Mouse (Mus musculus): ENCODE results near the gene Ttll8.

Ttll8 gene

DNA sequence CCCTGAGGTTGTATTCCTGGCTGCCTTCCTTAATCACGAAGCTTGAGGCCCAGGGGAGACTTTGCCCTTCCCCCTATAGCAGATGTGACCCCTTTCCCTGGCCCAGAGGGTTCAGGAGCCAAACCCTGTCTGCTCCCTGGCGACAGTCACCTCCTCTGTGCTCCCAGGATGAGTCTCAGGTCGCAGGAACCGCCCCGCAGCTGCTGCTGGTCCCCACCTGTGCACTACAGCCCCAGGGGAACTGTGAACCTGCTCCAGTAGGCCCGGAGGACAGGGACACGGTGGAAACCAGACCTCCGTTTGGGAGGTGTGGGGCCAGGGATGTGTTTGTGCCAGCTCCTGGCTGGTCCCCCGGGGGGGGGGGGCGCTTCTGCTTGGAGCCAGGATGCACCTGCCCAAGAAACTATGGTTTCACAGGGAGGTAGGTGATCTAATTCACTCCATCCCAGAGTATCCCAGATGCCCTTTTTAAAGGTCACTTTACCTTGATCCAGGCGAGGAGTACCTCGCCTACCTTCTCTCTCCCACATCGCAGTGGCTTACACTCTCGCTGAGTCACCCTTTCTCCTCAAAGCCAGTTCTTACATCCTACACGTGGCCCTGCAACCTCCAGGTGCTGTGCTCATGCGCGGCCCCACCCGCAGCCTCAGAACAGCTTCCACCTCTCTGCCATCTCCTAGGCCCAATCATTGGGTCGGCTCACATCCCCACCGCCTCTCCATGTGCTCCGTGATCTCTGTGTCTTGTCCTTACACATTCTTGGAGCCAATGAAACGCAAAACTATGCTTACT lies 72.8 kb downstream of the Ttll8 start:
- no peak for DNase-seq

DNA sequence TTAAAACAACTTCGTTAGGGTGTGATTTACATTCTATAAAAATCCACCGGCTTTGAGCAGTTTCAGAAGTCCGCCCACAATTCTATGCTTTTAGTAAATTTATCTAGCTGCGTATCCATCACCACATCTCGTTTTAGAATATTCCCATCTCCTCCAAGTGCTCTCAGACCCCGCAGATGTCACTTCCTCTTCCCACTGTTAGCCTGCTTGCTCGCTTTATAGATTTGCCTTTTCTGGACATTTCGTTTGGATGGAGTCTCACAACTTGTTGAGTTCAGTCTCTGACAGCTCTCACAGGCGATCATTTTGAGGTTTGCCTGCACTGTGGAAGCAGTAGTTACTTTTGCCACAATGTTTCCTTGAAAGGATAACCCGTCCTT lies 77.2 kb downstream of the Ttll8 start:
- no peak for DNase-seq

DNA sequence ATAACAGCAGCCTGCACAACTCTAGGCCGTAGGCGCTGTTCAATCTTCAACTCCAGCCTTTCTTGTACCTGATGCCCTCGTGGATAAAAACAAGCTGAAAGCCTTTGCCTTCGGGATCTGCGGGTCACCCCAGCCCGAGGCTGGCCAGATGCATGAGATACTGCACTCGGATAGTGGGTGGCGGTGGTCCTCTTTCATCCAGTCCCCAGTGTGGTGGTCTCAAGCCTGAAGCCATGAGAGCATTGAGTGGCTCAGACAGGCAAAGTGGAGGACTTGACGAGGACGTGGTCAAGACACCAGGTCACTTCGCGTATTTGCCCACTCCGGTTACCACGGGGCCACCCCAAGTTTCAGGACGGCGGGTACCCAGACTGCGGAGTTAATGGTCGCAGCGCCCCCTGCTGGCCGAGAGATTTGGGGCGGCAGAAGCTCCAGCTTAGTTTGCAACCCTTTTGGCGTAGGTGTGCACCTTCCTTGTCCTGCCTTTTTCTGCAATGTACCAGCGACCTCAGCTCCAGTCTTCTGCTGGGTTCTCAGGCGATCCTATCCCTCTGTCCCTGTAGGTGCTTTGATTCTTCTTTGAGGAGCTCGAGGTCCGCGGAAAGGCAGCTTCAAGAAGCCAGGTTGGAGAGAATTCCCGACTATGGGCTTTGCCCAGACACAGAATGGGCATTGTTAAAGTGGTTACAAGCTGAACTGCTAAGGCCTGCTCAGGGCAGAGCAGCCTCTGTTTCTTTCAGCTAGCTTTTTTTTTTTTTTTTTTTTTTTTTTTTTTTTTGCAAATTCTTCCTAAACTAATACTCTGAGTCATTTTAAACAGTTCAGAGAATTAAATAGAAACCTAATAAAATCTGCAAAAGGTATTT lies 77.8 kb downstream of the Ttll8 start:
- peak; percentile 47 to 49 for DNase-seq

DNA sequence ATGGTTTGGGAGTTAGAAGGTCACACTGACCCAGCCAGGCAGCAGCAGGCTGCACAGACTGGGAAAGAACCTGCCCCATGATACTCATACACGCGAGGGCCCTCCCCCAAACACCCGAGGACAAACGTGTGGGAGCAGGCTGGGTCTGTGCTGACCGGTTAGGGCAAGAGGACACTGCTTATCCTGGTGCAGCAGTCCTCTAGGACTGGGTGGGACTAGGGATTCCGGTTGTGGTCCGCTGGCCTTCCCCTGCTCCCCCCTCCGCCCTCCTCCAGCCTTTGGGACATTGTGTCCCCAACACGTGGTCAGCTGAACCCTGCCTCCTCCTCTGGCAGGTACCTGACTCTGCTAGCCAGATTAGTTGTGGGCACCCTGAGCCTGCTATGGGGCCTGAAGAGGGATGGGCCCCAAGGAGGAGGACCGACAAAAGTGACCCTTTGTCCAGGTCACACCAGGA lies 78.6 kb downstream of the Ttll8 start:
- DNase-seq, result no peak

DNA sequence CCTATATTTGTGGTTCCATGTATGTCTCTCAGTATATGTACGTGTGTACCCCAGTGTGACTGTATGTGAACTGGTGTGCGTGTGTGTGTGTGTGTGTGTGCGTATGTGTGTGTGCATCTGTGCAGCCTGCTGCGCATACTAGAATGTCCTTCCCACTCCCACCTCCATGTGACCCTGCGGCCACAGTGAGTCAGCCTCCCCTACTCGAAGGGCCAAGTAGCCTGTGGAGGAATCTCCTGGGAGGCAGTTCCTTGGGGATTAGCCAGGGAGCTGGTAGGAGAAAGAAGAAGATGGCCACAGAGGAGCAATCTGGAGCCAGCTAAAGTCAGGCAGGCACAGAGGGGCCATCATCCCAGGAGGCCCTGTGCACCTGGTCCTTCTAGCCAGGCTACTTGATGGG lies 79.7 kb downstream of the Ttll8 start:
- no peak for DNase-seq

DNA sequence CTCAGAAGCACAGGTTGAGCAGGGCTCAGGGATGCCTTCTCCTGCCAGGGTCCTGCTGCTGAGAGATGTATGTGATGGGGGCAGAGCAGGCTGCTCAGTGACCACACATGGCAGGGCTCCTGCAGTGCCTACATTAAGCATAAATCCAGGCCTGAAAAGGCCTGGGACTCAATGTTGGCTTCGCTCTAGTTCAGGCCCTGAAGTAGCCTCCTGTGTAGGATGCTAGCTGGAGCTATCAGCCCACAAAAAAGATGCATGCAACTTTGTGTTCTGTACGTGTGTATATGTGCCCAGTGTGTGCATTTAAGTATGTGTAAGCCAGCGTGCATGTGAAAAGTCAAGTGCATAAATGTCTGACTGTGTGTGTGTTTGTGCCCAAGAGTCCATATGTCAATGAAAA lies 80.2 kb downstream of the Ttll8 start:
- DNase-seq, result no peak

DNA sequence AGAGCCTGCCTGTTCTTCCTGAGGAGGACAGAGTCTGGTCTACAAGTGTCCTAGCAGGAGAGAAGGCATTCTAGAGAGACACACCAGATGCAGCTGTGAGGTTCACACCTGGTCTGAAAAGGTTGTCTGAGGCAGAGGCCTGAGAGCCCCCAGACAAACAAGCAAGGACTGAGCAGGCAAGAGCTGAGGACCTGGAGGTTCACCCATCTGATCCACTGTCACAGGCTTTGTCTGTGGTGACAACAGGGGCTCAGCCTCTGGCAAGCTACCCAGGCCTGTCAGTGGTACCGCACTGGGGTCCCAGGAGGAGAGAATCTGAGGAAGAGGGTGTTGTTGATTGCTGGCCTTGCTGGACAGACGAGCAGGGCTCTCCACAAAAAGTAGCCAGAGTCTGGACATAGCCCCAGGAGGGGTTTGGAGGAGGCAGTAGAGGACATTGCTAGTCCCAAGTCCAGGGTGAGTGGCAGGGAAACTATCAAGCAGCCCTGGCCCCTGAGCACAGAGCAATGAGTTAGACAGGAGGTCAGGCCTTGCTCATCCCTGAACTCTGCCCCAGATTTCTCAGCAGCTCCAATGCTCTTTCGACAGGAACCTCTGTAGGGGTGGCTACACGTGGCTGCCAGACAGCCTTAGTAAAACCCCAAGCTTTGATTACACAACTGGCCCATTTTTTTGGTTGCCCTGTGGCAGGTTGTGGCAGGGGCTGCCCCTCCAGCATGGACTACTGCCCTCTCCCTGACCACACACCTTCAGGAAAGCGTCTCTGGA lies 83.6 kb downstream of the Ttll8 start:
- DNase-seq, result no peak

DNA sequence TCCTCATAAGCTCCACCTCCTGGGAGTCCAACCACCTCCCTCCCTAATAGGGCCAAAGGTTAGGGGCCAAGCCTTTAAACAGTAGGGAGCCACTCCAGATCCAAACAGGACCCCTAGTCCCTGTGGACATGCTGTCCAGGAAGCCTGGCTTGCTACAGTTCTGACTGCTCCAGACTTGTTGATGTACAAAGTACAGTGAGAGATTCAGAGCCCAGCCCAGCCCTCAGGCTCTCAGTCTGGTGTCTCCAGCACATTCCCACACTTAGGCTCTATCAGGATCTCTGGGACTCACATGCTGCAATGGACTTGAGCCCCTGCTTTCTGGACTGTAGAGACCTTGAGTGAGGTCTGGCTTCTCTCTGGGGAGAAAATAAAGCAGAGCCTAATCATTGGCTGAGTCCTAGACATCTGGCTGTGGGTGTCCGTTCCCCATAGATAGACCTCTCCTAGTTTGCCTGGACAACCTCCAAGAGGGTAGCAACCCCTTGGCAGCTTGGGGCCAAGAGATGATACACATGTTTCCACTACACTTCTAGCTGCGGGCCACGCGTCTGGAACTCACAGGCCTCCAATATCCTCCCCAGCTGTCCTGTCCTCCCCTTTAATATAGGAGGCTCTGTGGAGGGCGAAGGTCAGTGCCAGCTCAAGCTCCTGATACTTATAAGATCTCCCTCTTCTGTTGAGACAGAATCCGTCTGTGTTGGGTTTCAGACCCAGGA lies 86.0 kb downstream of the Ttll8 start:
- DNase-seq, result no peak

DNA sequence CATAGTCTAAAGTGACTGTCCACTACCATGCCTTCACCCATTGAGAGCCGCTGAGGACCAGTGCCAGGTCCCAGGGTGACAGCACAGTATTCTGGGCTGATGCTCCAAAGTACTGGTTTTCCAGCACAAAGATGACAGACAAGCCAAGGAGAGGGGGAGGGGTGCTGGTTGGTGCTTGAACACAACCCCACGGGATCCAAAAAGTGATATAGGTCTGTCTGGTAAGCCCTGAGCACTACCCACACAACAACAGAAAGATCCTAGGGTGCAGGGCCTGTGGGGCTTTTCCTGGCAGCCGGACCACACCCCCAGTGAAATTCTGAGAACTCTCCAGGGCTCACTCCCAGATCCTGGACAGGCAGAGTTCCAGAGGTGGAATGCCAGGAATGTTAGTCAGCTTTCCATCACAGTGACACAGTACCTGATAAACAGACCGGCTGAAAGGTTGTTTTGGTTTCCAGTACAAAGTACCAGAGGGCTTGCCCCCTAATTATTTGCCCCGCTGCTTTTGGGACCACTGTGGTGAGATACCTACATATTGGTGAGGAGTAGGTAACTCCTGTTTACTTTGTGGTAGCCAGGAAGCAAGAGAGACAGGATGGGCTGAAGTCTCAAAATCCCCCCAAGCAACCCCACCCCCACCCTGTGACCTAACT lies 86.7 kb downstream of the Ttll8 start:
- DNase-seq, result no peak

DNA sequence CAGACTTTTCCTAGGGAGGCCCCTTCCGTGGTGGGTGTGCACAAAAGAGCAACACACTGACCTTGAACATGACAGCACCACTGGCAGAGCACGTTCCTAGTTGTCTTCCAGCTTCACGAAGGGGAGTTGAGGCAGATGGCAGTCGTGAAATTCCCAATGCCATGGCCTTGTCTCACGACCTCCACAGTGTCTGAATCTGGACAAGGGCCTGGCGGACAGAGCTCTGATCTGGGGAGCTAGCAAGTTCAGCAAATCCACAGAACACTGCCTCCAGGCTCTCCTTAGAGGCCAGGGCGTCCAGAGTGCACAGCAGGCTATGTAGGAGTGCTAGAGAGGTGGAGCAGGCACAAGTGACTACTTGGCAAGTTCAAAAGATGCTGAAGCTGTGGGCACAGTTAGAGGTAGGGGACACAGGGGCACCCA lies 87.3 kb downstream of the Ttll8 start:
- no peak for DNase-seq

DNA sequence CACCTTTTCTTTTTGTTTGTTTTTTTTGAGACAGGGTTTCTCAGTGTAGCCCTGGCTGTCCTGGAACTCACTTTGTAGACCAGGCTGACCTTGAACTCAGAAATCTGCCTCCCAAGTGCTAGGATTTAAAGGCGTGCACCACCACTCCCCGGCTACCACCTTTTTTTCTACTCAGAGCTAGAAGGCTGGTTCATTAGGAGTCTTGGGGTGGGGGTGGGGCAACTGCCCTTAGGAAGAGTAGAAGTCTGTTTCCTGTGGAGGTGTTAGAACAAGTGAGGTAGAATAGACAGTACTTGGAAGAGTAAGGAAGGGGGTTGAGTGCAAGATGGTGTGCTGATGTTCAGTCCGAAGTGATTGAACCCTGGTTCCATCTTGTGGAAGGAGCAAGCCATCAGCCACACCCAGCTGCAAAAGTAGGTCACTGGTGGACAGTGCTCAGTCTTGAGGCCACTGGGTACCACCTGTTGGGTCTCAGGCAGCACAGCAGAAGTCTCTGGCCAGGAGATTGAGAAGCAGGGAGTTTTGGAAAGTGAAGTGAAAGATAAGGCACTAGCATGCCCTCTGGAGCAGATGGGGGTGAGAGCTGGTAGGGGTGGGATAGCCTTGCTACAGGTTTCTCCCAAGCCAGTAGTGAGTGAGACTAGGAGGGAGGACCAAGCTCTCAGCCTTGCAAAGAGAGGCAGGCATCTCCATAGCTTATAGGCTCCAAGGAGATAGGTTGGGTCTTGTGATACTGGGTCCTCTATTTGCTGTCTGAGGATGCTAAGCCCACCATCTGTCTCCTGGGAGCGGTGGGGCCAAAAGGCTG lies 88.1 kb downstream of the Ttll8 start:
- no peak for DNase-seq

DNA sequence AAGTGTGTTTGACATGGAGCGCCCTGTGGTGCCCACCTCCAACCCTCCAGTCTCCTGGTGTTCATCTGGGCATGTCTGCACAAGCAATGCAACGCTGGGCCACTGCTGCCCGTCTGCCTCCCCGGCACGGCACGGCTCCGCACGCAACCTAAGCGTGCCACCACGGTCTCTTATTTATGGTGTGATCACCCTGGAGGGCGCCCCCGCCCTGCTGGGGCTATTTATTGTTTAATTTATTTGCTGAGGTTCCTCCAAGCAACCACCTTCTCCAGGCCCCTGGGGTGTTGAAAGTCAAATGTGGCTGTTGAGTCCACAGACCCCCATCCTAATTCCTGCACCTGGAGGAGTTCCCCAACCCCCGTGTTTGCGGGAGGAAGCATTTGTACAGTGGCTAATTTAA lies 89.2 kb downstream of the Ttll8 start:
- DNase-seq, result no peak

DNA sequence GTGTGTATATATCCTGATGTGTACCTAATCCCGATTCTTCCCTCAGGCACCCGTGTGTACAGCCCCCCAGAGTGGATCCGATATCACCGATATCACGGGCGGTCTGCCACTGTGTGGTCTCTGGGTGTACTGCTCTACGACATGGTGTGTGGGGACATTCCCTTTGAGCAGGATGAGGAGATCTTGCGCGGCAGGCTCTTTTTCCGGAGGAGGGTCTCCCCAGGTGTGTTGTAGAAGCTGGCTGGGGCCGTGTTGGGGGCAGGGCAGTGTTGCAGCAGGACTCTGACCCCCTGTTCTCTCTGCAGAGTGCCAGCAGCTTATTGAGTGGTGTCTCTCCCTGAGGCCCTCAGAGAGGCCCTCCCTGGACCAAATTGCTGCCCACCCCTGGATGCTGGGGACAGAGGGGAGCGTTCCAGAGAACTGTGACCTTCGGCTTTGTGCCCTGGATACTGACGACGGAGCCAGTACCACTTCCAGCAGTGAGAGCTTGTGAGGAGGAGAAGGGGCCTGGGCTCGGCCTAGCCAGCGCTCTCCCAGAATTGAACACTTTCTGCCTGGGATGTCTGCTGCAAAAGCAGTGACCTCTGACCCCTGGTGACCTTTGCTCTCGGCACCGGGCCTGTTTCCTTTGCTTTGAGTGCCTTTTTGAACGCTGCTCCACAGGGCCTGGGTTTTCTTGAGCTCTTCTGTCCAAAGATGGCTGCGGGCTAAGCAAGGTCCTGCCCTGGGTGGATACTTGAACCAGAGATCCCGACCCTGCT lies 89.8 kb downstream of the Ttll8 start:
- DNase-seq, result no peak

DNA sequence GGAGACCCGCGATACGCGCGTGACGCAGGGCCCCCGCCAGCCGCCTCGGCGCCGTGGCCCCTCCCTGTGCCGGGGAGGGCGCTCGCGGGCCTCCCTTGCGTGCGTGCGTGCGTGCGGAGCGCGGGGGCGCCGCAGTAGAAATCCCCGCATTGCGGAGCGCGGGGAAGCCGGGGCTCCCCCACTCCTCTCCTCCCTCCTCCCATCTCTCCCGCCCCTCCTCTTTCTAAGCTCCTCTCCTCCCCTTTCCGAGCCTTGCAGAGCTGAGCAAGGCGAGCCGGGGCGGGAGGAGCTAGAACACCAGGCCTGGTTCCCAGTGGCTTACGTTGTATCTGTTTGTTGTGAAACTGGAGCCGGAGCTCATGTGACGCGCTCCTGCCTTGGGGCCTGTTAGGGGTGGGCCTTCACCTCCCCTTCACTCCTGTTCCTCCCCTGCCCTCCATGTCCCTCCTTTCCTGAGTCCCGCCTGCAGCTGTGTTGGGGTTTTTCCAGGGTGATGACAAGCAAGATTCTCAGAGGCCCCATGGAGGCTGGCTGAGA lies 90.5 kb downstream of the Ttll8 start:
- DNase-seq, result peak; percentile 65 to 71

DNA sequence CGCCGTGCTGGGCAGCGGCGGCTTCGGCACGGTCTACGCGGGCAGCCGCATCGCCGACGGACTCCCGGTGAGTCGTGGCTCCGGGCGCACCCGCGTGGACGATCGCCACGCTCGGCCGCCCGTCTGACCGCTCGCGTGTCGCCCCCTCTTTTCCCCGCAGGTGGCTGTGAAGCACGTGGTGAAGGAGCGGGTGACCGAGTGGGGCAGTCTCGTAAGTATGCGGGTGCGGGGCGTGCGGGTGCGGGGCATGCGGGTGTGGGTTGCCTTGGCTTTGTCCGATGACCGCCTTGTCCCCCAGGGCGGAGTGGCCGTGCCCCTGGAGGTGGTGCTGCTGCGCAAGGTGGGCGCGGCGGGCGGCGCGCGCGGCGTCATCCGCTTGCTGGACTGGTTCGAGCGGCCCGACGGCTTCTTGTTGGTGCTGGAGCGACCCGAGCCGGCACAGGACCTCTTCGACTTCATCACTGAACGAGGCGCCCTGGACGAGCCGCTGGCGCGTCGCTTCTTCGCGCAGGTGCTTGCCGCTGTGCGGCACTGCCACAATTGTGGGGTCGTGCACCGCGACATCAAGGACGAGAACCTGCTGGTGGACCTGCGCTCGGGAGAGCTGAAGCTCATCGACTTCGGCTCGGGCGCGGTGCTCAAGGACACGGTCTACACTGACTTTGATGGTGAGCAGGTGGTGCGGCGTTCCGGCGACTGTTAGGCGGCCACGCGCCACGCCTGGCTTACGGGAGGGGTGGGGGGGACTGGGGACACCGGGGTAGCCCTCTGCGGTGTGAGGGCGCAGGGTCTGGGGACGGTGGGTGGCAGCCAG lies 91.1 kb downstream of the Ttll8 start:
- peak; percentile 52 to 55 for DNase-seq

DNA sequence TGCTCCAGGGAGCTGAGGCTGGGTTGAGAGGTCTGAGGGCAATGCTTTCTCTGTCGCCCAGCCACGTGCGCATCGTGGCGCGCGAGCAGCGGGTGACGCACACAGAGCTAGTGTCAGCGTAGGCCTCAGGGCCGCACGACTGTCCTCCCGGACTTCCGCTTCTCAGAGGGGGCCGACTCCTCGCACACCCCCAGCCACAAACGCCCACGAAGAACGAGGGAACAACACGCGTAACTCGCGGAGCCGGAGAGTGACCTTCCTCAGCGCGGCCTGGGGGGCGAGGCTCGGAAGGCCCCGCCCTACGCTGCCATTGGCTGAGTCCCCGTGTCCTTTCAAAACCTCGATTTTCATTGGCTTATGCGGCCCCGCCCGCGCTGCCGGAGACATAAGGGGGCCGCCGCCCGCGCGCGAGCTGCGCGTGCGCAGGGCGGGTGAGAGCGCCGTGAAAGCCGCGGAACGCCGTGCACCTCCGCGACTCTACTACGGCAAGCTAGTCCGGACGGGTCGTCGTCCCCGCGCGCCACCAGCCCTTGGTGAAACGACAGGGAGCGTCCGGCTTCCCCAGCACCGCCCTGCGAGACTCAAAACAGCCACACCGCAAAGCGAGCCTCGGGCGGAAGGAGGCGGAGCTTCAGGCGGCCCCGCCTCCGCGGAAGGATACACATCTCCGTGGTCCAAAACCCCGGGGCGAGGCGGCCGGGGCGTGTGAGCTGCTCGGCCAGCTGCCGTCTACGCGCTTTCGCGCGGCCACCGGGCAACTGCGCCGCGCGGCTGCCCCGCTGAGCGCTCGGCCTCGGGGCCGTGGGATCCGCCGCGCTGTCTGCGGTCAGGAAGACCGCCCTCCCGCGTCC lies 92.2 kb downstream of the Ttll8 start, which contains the start of gene Pim3:
Gene Pim3, plus strand, starts transcription at position 415 of the 851 bp plus-strand sequence.
- DNase-seq, result peak; percentile 92 to 93

DNA sequence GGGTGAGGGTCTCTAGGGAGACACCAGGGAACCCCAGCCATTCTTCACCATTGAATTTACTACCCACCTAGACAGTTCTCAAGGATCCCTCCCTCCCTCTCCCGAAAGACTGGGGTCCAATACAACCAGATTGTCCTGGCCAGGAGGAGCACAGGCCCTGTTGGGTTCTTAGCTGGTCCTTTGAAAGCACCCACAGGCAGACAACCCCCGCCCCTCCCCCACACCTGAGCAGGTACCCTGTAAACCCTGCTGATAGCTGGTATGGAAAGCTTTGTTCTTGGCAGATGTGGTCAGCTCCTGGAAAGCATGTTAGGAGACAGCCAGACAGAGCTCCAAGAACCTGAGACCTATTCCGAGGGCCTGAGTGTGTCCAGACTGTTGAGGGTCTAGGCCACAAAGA lies 93.4 kb downstream of the Ttll8 start:
- no peak for DNase-seq
